In the genomic region with DNA sequence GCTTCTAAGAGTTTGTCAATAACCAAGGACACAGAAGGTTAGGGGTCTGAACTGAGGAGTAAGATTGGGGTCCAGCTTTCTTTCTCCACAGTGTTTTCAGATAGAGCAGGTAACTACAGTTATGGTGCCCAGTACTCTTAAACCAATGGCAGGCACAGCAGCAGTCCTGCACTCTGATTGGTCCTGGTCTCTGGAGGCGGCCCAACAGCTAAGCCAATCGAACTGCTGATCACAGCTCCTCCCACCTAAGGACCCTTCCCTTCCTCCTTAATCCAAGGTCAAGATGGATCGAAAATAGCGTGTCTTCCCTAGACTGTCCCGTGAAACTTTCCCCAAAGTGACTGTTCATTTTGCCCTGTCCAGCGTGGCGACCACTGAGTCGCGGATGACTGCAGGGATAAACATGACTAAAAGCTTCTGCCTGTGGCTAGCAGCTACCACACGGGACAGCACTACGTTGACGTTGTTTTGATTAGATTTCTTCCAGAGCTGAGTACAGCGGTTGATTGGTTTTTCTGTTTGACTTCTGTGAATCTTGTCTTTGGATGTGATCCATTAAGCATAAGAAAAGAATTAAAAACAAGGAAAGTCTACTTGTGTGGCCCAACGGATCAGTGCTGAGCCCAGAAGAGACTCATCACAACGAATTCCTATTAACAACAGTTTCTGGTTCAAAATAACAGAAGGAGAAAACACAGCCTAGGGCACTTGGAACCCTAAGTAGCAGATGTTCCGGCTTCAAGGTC, we compare ENCODE assay signal across 15 mouse cellular contexts. TPM values are rescaled to one million over a fixed set of nuclear protein-coding genes. Genes with fewer than 3 reads are reported as not detected.
DNase-seq lines count a peak whose midpoint lies in the region; ATAC-seq and TF ChIP-seq lines count a peak whose summit lies in the region.
"Had no signal": no experiment of that assay in that cellular context is flagged by ENCODE, and none has a peak within 500 bp of the region (broad histone marks: within the 10 kb centered on the region; RNA-seq: fewer than 3 reads in every experiment).

No protein-coding gene starts in this region.

- DNase-seq in kidney, postnatal 36 days, result no peak
- peak; percentile 92 for DNase-seq in ES-CJ7 (ENCODE audit: low read depth, low spot score)
- no peak for DNase-seq in embryonic facial prominence, embryonic 11.5 days (ENCODE audit: low spot score)
- no peak for DNase-seq in liver, embryonic 14.5 days (ENCODE audit: low read depth in 3 of 3, low spot score in 3 of 3)
- no peak for DNase-seq in embryo, embryonic 10 days (ENCODE audit: low spot score)
- no peak for DNase-seq in adrenal gland, postnatal 36 days
- DNase-seq in frontal cortex, postnatal 36 days (ENCODE audit: low spot score in 2 of 2), result no peak
- DNase-seq: cerebellum, adult 11-12 months; kidney, postnatal 25 days; lung, adult 18-20 months; retina, postnatal 1 day; thymus, postnatal 4 days had no signal

- H3K9me3 ChIP-seq in kidney, embryonic 15.5 days (replicated peaks), result no peaks in the 10 kb centered on the region
- no peaks in the 10 kb centered on the region for H3K9me3 ChIP-seq in embryonic facial prominence, embryonic 11.5 days (replicated peaks; ENCODE audit: control insufficient read depth, low read length)
- no peaks in the 10 kb centered on the region for H3K9me3 ChIP-seq in liver, embryonic 14.5 days (ENCODE audit: control insufficient read depth, low read length)
- H3K9me3 ChIP-seq: hindbrain, embryonic 12.5 days; midbrain, embryonic 10.5 days had no signal

- no peaks in the 10 kb centered on the region for H3K27me3 ChIP-seq in kidney, embryonic 15.5 days
- no peaks in the 10 kb centered on the region for H3K27me3 ChIP-seq in embryonic facial prominence, embryonic 11.5 days (ENCODE audit: control insufficient read depth, insufficient read depth, low read length)
- H3K27me3 ChIP-seq in liver, embryonic 14.5 days (ENCODE audit: control insufficient read depth, insufficient read depth, low read length), result no peaks in the 10 kb centered on the region
- H3K27me3 ChIP-seq: hindbrain, embryonic 12.5 days had no signal

- H3K4me1 ChIP-seq in kidney, embryonic 15.5 days, result peaks cover 7% of the 10 kb centered on the region; the same call in 1 of the 2 replicates
- H3K4me1 ChIP-seq in embryonic facial prominence, embryonic 11.5 days (ENCODE audit: control insufficient read depth, insufficient read depth, low read length), result no peaks in the 10 kb centered on the region
- peaks cover 20 to 25% of the 10 kb centered on the region in 2 experiments for H3K4me1 ChIP-seq in liver, embryonic 14.5 days (replicated peaks; ENCODE audit: control insufficient read depth in 2 of 2, insufficient read depth in 2 of 2, low read length in 1 of 2)
- H3K4me1 ChIP-seq: hindbrain, embryonic 12.5 days; midbrain, embryonic 10.5 days had no signal

- peak overlapping the region; percentile 54 for H3K27ac ChIP-seq in kidney, embryonic 15.5 days
- no peak overlapping the region for H3K27ac ChIP-seq in embryonic facial prominence, embryonic 11.5 days (replicated peaks; ENCODE audit: low read depth, low read length)
- peak overlapping the region; percentile 86 for H3K27ac ChIP-seq in liver, embryonic 14.5 days
- H3K27ac ChIP-seq: hindbrain, embryonic 12.5 days; midbrain, embryonic 10.5 days had no signal

- H3K36me3 ChIP-seq in kidney, embryonic 15.5 days, result no peaks in the 10 kb centered on the region
- no peaks in the 10 kb centered on the region for H3K36me3 ChIP-seq in embryonic facial prominence, embryonic 11.5 days (replicated peaks; ENCODE audit: control insufficient read depth, insufficient read depth, low read depth, low read length)
- no peaks in the 10 kb centered on the region for H3K36me3 ChIP-seq in liver, embryonic 14.5 days (replicated peaks; ENCODE audit: control insufficient read depth, insufficient read depth, low read depth)
- H3K36me3 ChIP-seq: hindbrain, embryonic 12.5 days; midbrain, embryonic 10.5 days had no signal

- no peak overlapping the region for H3K4me2 ChIP-seq in kidney, embryonic 15.5 days
- no peak overlapping the region for H3K4me2 ChIP-seq in embryonic facial prominence, embryonic 11.5 days (ENCODE audit: low read depth, low read length)
- 0 out of 2 replicates have a peak overlapping the region, but pooled peaks have one; percentile 50 for H3K4me2 ChIP-seq in liver, embryonic 14.5 days (ENCODE audit: low read depth)
- H3K4me2 ChIP-seq: hindbrain, embryonic 12.5 days had no signal

- peak; percentile 38; the same call in 1 of the 2 replicates for ATAC-seq in kidney, embryonic 15.5 days (replicated peaks; ENCODE audit: low FRiP score)
- 0 out of 2 replicates have a peak, but pooled peaks have one; percentile 22 for ATAC-seq in embryonic facial prominence, embryonic 11.5 days (replicated peaks; ENCODE audit: insufficient number of reproducible peaks, low FRiP score, low TSS enrichment, low read depth)
- no peak for ATAC-seq in liver, embryonic 14.5 days (ENCODE audit: insufficient read depth)

- no peak overlapping the region for H3K4me3 ChIP-seq in kidney, embryonic 15.5 days (replicated peaks)
- H3K4me3 ChIP-seq in embryonic facial prominence, embryonic 11.5 days (ENCODE audit: low read depth, low read length), result no peak overlapping the region
- H3K4me3 ChIP-seq in liver, embryonic 14.5 days (ENCODE audit: insufficient read depth in 1 of 2, low read depth in 2 of 2, low read length in 2 of 2), result no peak overlapping the region
- H3K4me3 ChIP-seq: hindbrain, embryonic 12.5 days; midbrain, embryonic 10.5 days had no signal

- TF ChIP-seq EP300 in liver, embryonic 14.5 days (IDR thresholded peaks at IDR 0.05; ENCODE audit: low read depth), result no peak

- H3K9ac ChIP-seq in kidney, embryonic 15.5 days, result no peak overlapping the region
- H3K9ac ChIP-seq in embryonic facial prominence, embryonic 11.5 days (replicated peaks; ENCODE audit: low read length), result no peak overlapping the region
- H3K9ac ChIP-seq in liver, embryonic 14.5 days (replicated peaks), result no peak overlapping the region
- H3K9ac ChIP-seq: hindbrain, embryonic 12.5 days had no signal

- TF ChIP-seq CTCF in liver, embryonic 14.5 days (IDR thresholded peaks at IDR 0.05; ENCODE audit: low read depth), result no peak

- WGBS in kidney, embryonic 15.5 days, result 58% methylated on average over 16 of the region's 16 CpGs
- 77% methylated on average over 16 of the region's 16 CpGs for WGBS in embryonic facial prominence, embryonic 11.5 days
- WGBS in liver, embryonic 14.5 days (ENCODE audit: insufficient replicate concordance), result 81% methylated on average over 16 of the region's 16 CpGs

RNA-seq across cellular contexts. Expression of gene Xpnpep1, which starts 18.1 kb away (rescaled TPM):
- 148 and 168 TPM in 2 replicates for polyA plus RNA-seq in kidney, embryonic 15.5 days (2015; fragmentation: Nextera tagmentation; extraction: Ambion mirVana)
- polyA plus RNA-seq in embryonic facial prominence, embryonic 11.5 days (2014; fragmentation: Nextera tagmentation; extraction: Ambion mirVana), result 177 and 184 TPM in 2 replicates
- 47.4 and 51.9 TPM in 2 replicates for polyA plus RNA-seq in liver, embryonic 14.5 days (2012; rRNA removed)
- polyA plus RNA-seq in liver, embryonic 14.5 days (2014; fragmentation: Nextera tagmentation; extraction: Ambion mirVana), result 93.9 and 95.1 TPM in 2 replicates
- 10 to 100 TPM; 87.8 to 98.7 TPM for total RNA-seq in adrenal gland, postnatal 36 days (2021)
